Mouse (Mus musculus) embryonic facial prominence, embryonic 11.5 days (tissue): ENCODE measurements at regions not wholly inside any gene's neighbourhood (a gene's known extent, or its start where the extent isn't known, plus 50 kb on each side); places are given as distances from the start of the nearest gene placed in this dataset.

Experiments
- ATAC-seq: fragments of 200-750 bp; cut with Nextera tagmentation; replicated peaks from 2 replicates; pipeline ENCODE4 v1.8.0; 2017; ENCODE audit warnings: low read depth; ENCODE audit not compliant: insufficient number of reproducible peaks, low FRiP score, low TSS enrichment
- DNase-seq: peaks from one replicate; pipeline ENCODE4 v3.0.0-alpha.2; 2015; ENCODE audit warnings: low spot score
- H3K27ac ChIP-seq: fragments of 300-500 bp; sonication (generic); replicated peaks from 2 replicates; pipeline ENCODE4 v1.5.1; 2014; ENCODE audit warnings: mild to moderate bottlenecking, low read depth, low read length, control low read depth
- H3K27me3 ChIP-seq: fragments of 300-500 bp; sonication (generic); 2 replicates; pipeline ENCODE4 v1.6.1; 2014; ENCODE audit warnings: mild to moderate bottlenecking, low read length, moderate library complexity, mixed read lengths; ENCODE audit not compliant: control insufficient read depth, insufficient read depth
- H3K36me3 ChIP-seq: fragments of 300-500 bp; sonication (generic); replicated peaks from 2 replicates; pipeline ENCODE4 v1.6.1; 2014; ENCODE audit warnings: low read depth, mild to moderate bottlenecking, low read length, moderate library complexity, mixed read lengths; ENCODE audit not compliant: control insufficient read depth, insufficient read depth
- H3K4me1 ChIP-seq: fragments of 300-500 bp; sonication (generic); 2 replicates; pipeline ENCODE4 v1.6.1; 2014; ENCODE audit warnings: low read length, mixed read lengths; ENCODE audit not compliant: control insufficient read depth, insufficient read depth
- H3K4me2 ChIP-seq: fragments of 300-500 bp; sonication (generic); 2 replicates; pipeline ENCODE4 v1.6.1; 2014; ENCODE audit warnings: low read depth, mild to moderate bottlenecking, control low read depth, low read length, moderate library complexity
- H3K4me3 ChIP-seq: fragments of 300-500 bp; sonication (generic); 2 replicates; pipeline ENCODE4 v1.5.1; 2014; ENCODE audit warnings: low read depth, low read length, control low read depth
- H3K9ac ChIP-seq: fragments of 300-500 bp; sonication (generic); replicated peaks from 2 replicates; pipeline ENCODE4 v1.6.1; 2014; ENCODE audit warnings: mild to moderate bottlenecking, control low read depth, low read length
- H3K9me3 ChIP-seq: fragments of 300-500 bp; sonication (generic); replicated peaks from 2 replicates; pipeline ENCODE4 v1.6.1; 2016; ENCODE audit warnings: mild to moderate bottlenecking, low read length, inconsistent platforms, mixed read lengths; ENCODE audit not compliant: control insufficient read depth
- WGBS: fragments of 180-500 bp; shearing (Covaris S2); extraction: QIAGEN DNeasy Blood & Tissue Kit; methylation state at CpG from one replicate; pipeline ENCODE4 v1.1.7; 2014; 5-methylcytosine and 5-hydroxymethylcytosine counted together

DNA sequence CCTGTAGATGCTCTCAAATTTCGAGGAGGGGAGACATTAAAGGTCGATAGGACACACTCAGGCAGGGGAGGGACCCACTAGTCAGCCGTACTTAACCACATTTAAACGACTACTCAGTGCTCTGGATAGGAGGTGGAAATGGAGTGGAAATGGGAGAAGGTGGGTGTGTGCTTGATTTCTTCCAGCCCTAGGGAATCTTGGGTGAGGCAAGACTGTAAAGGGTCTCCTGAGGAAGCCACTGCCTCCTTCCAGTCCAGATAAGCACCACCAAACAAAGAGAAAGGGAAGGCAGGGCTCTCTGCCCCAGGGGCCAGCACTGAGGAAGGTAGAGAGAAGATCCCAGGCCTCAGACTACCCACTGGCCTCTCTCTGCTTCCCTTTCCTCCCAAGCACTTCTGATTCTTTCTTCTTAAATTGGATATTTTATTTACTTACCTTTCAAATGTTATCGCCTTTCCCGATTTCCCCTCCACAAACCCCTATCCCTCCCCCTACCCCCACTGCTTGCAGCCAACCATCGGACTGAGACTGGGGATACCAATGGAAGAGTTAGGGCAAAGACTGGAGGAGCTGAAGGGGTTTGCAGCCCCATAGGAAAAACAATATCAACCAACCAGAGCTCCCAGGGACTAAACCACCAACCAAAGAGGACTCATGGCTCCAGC is 139.1 kb downstream of the Zfp36l1 start:
- Histone ChIP-seq H3K4me1 (peaks cover 24% of the 10 kb centered on the region), H3K27ac (no peak overlapping the region), H3K4me3 (no peak overlapping the region), H3K36me3 (no peaks in the 10 kb centered on the region), H3K27me3 (no peaks in the 10 kb centered on the region), H3K9ac (no peak overlapping the region), H3K4me2 (no peak overlapping the region), H3K9me3 (no peaks in the 10 kb centered on the region)
- 72% methylated on average over 7 of the region's 7 CpGs for WGBS
- DNase-seq (no peak), ATAC-seq (no peak)

GRCm38 (mm10) chr12:79970981-79971390 is 141.8 kb downstream of the Zfp36l1 start:
- peak; percentile 25 for DNase-seq
- H3K9me3 ChIP-seq = no peaks in the 10 kb centered on the region
- 36% methylated on average over 5 of the region's 5 CpGs for WGBS

GRCm38 (mm10) chr12:79970227-79970901 is 142.4 kb downstream of the Zfp36l1 start:
- WGBS = 15% methylated on average over 13 of the region's 13 CpGs

More at GRCm38 (mm10) chr12:79970981-79971390, 141.8 kb downstream of the Zfp36l1 start:
- 0 out of 2 replicates have a peak, but pooled peaks have one; percentile 5 for ATAC-seq
- no peaks in the 10 kb centered on the region for H3K27me3 ChIP-seq
- H3K27ac ChIP-seq = peak overlapping the region; percentile 87
- H3K4me3 ChIP-seq = no peak overlapping the region
- no peak overlapping the region for H3K4me2 ChIP-seq
- no peaks in the 10 kb centered on the region for H3K36me3 ChIP-seq
- H3K4me1 ChIP-seq = peaks cover 32% of the 10 kb centered on the region
- H3K9ac ChIP-seq = no peak overlapping the region; the same call in 1 of the 2 replicates

GRCm38 (mm10) chr12:79969346-79970226 is 143.2 kb downstream of the Zfp36l1 start:
- H3K9me3 ChIP-seq = no peaks in the 10 kb centered on the region
- H3K4me3 ChIP-seq = no peak overlapping the region
- H3K27ac ChIP-seq = peak overlapping the region; percentile 87
- H3K4me2 ChIP-seq = no peak overlapping the region
- H3K36me3 ChIP-seq = no peaks in the 10 kb centered on the region
- H3K9ac ChIP-seq = peak overlapping the region; percentile 44
- ATAC-seq (no peak), DNase-seq (no peak)
- H3K27me3 ChIP-seq = no peaks in the 10 kb centered on the region
- WGBS = 77% methylated on average over 3 of the region's 3 CpGs
- H3K4me1 ChIP-seq = peaks cover 35% of the 10 kb centered on the region

More at GRCm38 (mm10) chr12:79970227-79970901, 142.4 kb downstream of the Zfp36l1 start:
- H3K36me3 ChIP-seq = no peaks in the 10 kb centered on the region
- H3K9me3 ChIP-seq = no peaks in the 10 kb centered on the region
- peaks cover 36% of the 10 kb centered on the region for H3K4me1 ChIP-seq
- H3K27me3 ChIP-seq = no peaks in the 10 kb centered on the region
- DNase-seq (peak; percentile 45), ATAC-seq (0 out of 2 replicates have a peak, but pooled peaks have one; percentile 20)
- H3K4me3 ChIP-seq = no peak overlapping the region
- no peak overlapping the region for H3K4me2 ChIP-seq
- peak overlapping the region; percentile 87 for H3K27ac ChIP-seq
- H3K9ac ChIP-seq = peak overlapping the region; percentile 44

GRCm38 (mm10) chr12:79968676-79969075 is 144.1 kb downstream of the Zfp36l1 start:
- Histone ChIP-seq H3K27ac (no peak overlapping the region), H3K36me3 (no peaks in the 10 kb centered on the region), H3K4me1 (peaks cover 33% of the 10 kb centered on the region), H3K27me3 (no peaks in the 10 kb centered on the region), H3K4me2 (no peak overlapping the region), H3K4me3 (no peak overlapping the region), H3K9ac (no peak overlapping the region), H3K9me3 (no peaks in the 10 kb centered on the region)
- no peak for ATAC-seq
- WGBS = 66% methylated on average over 3 of the region's 3 CpGs
- DNase-seq = no peak

- no peak for ATAC-seq
- no peaks in the 10 kb centered on the region for H3K27me3 ChIP-seq
- no peaks in the 10 kb centered on the region for H3K36me3 ChIP-seq
- H3K9me3 ChIP-seq = no peaks in the 10 kb centered on the region
- no peak overlapping the region for H3K9ac ChIP-seq
- 72% methylated on average over 11 of the region's 11 CpGs for WGBS
- H3K4me1 ChIP-seq = peaks cover 33% of the 10 kb centered on the region
- no peak overlapping the region for H3K4me3 ChIP-seq
- peak overlapping the region; percentile 2; the same call in 1 of the 2 replicates for H3K27ac ChIP-seq
- DNase-seq = no peak
- H3K4me2 ChIP-seq = no peak overlapping the region
These were observed 145.1 kb downstream of the Zfp36l1 start for GRCm38 (mm10) chr12:79967491-79968255.

- peaks cover 30% of the 10 kb centered on the region for H3K4me1 ChIP-seq
- no peak overlapping the region for H3K9ac ChIP-seq
- 52% methylated on average over 12 of the region's 12 CpGs for WGBS
- no peak overlapping the region for H3K4me2 ChIP-seq
- H3K4me3 ChIP-seq = no peak overlapping the region
- no peak for ATAC-seq
- H3K27me3 ChIP-seq = no peaks in the 10 kb centered on the region
- DNase-seq = no peak
- H3K36me3 ChIP-seq = no peaks in the 10 kb centered on the region
- no peak overlapping the region for H3K27ac ChIP-seq
- no peaks in the 10 kb centered on the region for H3K9me3 ChIP-seq
These were observed 146.0 kb downstream of the Zfp36l1 start for GRCm38 (mm10) chr12:79966621-79967490.
